Mouse (Mus musculus) left cerebral cortex, adult 2 months (tissue): Measurements from ENCODE around the gene Tob1. TPM values are rescaled to one million over a fixed set of nuclear protein-coding genes. Genes with fewer than 3 reads are reported as not detected.
A peak's percentile ranks its signal among the peaks of the same experiment; 100 is the strongest.

Experiments used
- DNase-seq, 2 experiments: peaks; one replicate each; pipeline ENCODE4 v3.0.0; 2021 to 2022; ENCODE audit warnings: low spot score in 2 of 2, mixed read lengths in 1 of 2; ENCODE audit errors: extremely low spot score in 1 of 2
- H3K27ac ChIP-seq: fragments of 200-600 bp; 2 replicates; pipeline ENCODE4 v1.8.1; 2022
- H3K4me3 ChIP-seq: fragments of 200-600 bp; 2 replicates; pipeline ENCODE4 v1.8.1; 2022
- CTCF ChIP-seq: fragments of 200-600 bp; IDR thresholded peaks from 2 replicates; pipeline ENCODE4 v1.8.1; 2022; ENCODE audit warnings: antibody characterized with exemption, mild to moderate bottlenecking, moderate library complexity
- intact Hi-C: fragments of 180-260 bp; cut with DNase I; formaldehyde crosslinking; loops from one replicate; pipeline ENCODE4 v1.15.1; 2025
- total RNA-seq, 2 experiments: library from RNA; stranded (reverse); gene quantifications; 2 replicates each; pipeline ENCODE4 v1.2.3; 2021

Gene Tob1
- total RNA-seq, 2 experiments from 2014 or later: 42.4 to 47.9 TPM

- DNase-seq: no peak
- intact Hi-C loops: no loop called here
- H3K27ac ChIP-seq: no peak overlapping the region
- H3K4me3 ChIP-seq: no peak overlapping the region
- TF ChIP-seq CTCF: no peak
Observed at GRCm38 (mm10) chr11:94200422-94200821, 10.8 kb upstream of the Tob1 start.

GRCm38 (mm10) chr11:94202106-94202505 lies 9.1 kb upstream of the Tob1 start:
- H3K27ac ChIP-seq: no peak overlapping the region
- intact Hi-C loops: no loop called here
- H3K4me3 ChIP-seq: no peak overlapping the region
- no peak for TF ChIP-seq CTCF
- no peak for DNase-seq

- intact Hi-C loops: no loop called here
- DNase-seq: no peak
- no peak overlapping the region for H3K4me3 ChIP-seq
- H3K27ac ChIP-seq: no peak overlapping the region
- no peak for TF ChIP-seq CTCF
Observed at GRCm38 (mm10) chr11:94203066-94203465, 8.2 kb upstream of the Tob1 start.

GRCm38 (mm10) chr11:94206398-94207114 lies 4.7 kb upstream of the Tob1 start:
- H3K27ac ChIP-seq: no peak overlapping the region
- H3K4me3 ChIP-seq: no peak overlapping the region
- intact Hi-C loops: no loop called here
- TF ChIP-seq CTCF: no peak
- DNase-seq: no peak

GRCm38 (mm10) chr11:94208811-94209675 lies 2.2 kb upstream of the Tob1 start:
- H3K4me3 ChIP-seq: peak overlapping the region; percentile 51
- peak overlapping the region; percentile 100 for H3K27ac ChIP-seq
- no peak for DNase-seq
- intact Hi-C loops: no loop called here
- no peak for TF ChIP-seq CTCF

- intact Hi-C loops: loop anchor here (1.0 to 10.0 kb wide), 5 partner anchors 60 to 325 kb away; partner anchors contain the start of genes Cacna1g, Gm20390, Mbtd1 and Nme1
- H3K4me3 ChIP-seq: peak overlapping the region; percentile 51
- no peak for TF ChIP-seq CTCF
- DNase-seq: no peak
- peak overlapping the region; percentile 100 for H3K27ac ChIP-seq
Observed at GRCm38 (mm10) chr11:94209695-94210131, 1.5 kb upstream of the Tob1 start.

- H3K27ac ChIP-seq: peak overlapping the region; percentile 100
- no peak for TF ChIP-seq CTCF
- intact Hi-C loops: loop anchor here (1.0 to 10.0 kb wide), 6 partner anchors 50 to 326 kb away; partner anchors contain the start of genes Cacna1g, Gm20390, Mbtd1 and Nme1
- peak overlapping the region; percentile 51 for H3K4me3 ChIP-seq
- peak; percentile 88 to 89 for DNase-seq
Observed at GRCm38 (mm10) chr11:94210191-94211086, 815 bp upstream of the Tob1 start.

- DNase-seq: peak; percentile 49 to 60
- TF ChIP-seq CTCF: no peak
- Histone ChIP-seq H3K27ac (peak overlapping the region; percentile 98), H3K4me3 (peak overlapping the region; percentile 92)
- intact Hi-C loops: loop anchor here (1.0 to 10.0 kb wide), 6 partner anchors 52 to 327 kb away; partner anchors contain the start of genes Cacna1g, Gm20390, Mbtd1 and Nme1
Observed at GRCm38 (mm10) chr11:94211651-94212488, 616 bp downstream of the Tob1 start.

GRCm38 (mm10) chr11:94212489-94212836 lies 1.2 kb downstream of the Tob1 start:
- peak overlapping the region; percentile 98 for H3K27ac ChIP-seq
- peak overlapping the region; percentile 92 for H3K4me3 ChIP-seq
- DNase-seq: no peak
- no peak for TF ChIP-seq CTCF
- intact Hi-C loops: loop anchor here (1.0 to 10.0 kb wide), 4 partner anchors 84 to 328 kb away; partner anchors contain the start of genes Cacna1g, Gm20390, Mbtd1 and Nme1

- Histone ChIP-seq H3K4me3 (peak overlapping the region; percentile 92), H3K27ac (peak overlapping the region; percentile 98; the same call in 1 of the 2 replicates)
- intact Hi-C loops: loop anchor here (1.0 to 10.0 kb wide), 4 partner anchors 85 to 328 kb away; partner anchors contain the start of genes Cacna1g, Gm20390, Mbtd1 and Nme1
- TF ChIP-seq CTCF: no peak
- no peak for DNase-seq
Observed at GRCm38 (mm10) chr11:94212997-94213396, 1.7 kb downstream of the Tob1 start.
